Mouse (Mus musculus) liver, postnatal 0 days (tissue): Measurements from ENCODE around the gene Muc3.

Source experiments
- CTCF ChIP-seq: sonication (generic); IDR thresholded peaks from 2 replicates; pipeline ENCODE4 v1.5.1; 2016; ENCODE audit warnings: antibody characterized with exemption, low read depth
- EP300 ChIP-seq: IDR thresholded peaks from 2 replicates; pipeline ENCODE4 v1.6.1; 2016; ENCODE audit warnings: antibody characterized with exemption, low read depth, mild to moderate bottlenecking

- TF ChIP-seq CTCF (no peak), EP300 (no peak)
These were observed 34.1 kb downstream of the Muc3 start for GRCm38 (mm10) chr5:137114891-137115561.
